Mouse (Mus musculus): ENCODE measurements around the gene Gatd1. TPM values are rescaled to one million over a fixed set of nuclear protein-coding genes. Genes with fewer than 3 reads are reported as not detected.

Gene Gatd1
- polyA plus RNA-seq, 1 experiment from 2014 or later = 57.0 TPM

DNA sequence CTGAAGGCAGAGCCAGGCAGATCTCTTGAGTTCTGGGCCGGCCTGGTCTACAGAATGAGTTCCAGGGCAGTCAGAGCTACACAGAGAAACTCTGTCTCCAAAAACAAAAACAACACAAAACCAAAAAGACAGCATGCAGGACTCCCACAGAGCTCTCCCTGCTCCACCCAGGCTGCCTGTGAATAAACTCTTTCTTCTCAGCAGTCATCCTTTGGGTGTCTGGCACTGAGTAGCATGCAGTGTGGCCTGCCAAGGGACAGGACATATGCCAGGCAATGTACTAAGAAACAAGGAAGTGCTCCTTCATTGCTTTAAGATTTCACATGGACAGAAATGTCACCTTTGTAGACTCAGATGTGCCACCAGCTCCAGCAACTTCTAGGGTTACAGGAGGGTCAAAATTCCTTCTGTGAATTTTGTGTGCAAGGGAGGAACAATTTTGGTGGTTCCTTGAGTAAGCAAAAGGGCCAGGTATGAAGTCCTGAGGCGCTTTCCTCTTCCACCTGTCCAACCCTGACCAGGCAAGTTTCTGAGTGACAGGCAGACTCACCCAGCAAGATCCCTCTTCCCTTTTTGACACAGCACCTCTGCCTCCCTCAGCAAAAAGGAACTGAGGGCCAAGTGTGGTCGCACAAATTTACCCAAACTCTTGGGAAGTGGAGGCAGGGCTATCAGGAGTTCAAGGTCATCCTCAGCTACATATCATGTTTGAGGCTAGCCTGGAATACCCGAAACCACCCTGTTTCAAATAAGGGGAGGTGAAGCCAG lies 32.7 kb downstream of the Gatd1 start:
- Histone ChIP-seq H3K9ac (ENCODE audit: low read length) (no peak overlapping the region), H3K36me3 (ENCODE audit: control insufficient read depth, insufficient read depth, low read length) (no peaks in the 10 kb centered on the region), H3K4me2 (ENCODE audit: low read depth, low read length) (no peak overlapping the region), H3K27ac (ENCODE audit: low read length) (no peak overlapping the region), H3K4me3 (ENCODE audit: low read length) (no peak overlapping the region), H3K9me3 (ENCODE audit: control insufficient read depth, low read length) (no peaks in the 10 kb centered on the region), H3K4me1 (replicated peaks; ENCODE audit: control insufficient read depth, insufficient read depth, low read length) (no peaks in the 10 kb centered on the region), H3K27me3 (ENCODE audit: control insufficient read depth, insufficient read depth, low read depth, low read length) (no peaks in the 10 kb centered on the region; the same call in 1 of the 2 replicates)
- 69% methylated on average over 4 of the region's 4 CpGs for WGBS
- ATAC-seq (ENCODE audit: low read depth) = no peak

GRCm38 (mm10) chr7:141379584-141379983 lies 34.4 kb downstream of the Gatd1 start:
- no peak overlapping the region for H3K4me3 ChIP-seq (ENCODE audit: low read length)
- no peaks in the 10 kb centered on the region for H3K4me1 ChIP-seq (replicated peaks; ENCODE audit: control insufficient read depth, insufficient read depth, low read length)
- no peak for ATAC-seq (ENCODE audit: low read depth)
- H3K36me3 ChIP-seq (ENCODE audit: control insufficient read depth, insufficient read depth, low read length) = no peaks in the 10 kb centered on the region
- no peak overlapping the region for H3K27ac ChIP-seq (ENCODE audit: low read length)
- H3K27me3 ChIP-seq (ENCODE audit: control insufficient read depth, insufficient read depth, low read depth, low read length) = no peaks in the 10 kb centered on the region; the same call in 1 of the 2 replicates
- 54% methylated on average over 4 of the region's 4 CpGs for WGBS
- H3K9ac ChIP-seq (ENCODE audit: low read length) = no peak overlapping the region
- H3K9me3 ChIP-seq (ENCODE audit: control insufficient read depth, low read length) = no peaks in the 10 kb centered on the region
- no peak overlapping the region for H3K4me2 ChIP-seq (ENCODE audit: low read depth, low read length)

DNA sequence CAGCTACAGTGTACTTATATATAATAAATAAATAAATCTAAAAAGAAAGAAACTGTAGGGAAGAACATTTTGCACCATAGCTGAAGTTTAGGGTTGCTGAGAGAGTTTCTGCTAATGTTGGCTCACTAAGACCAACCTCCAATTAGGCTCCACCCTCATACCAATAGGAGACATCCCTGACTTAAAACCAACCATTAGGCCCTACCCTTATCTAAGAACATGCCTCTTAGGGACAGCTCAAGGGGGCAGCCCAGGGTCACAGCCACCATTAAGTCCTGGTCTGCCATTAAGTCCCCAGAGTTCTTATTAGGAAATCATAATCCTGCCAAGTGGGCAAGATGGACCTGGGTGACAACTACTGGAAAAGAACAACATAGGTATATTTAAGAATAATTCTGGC lies 39.5 kb downstream of the Gatd1 start:
- no peak overlapping the region for H3K9ac ChIP-seq (ENCODE audit: low read length)
- ATAC-seq (ENCODE audit: low read depth) = no peak
- H3K27me3 ChIP-seq (ENCODE audit: control insufficient read depth, insufficient read depth, low read depth, low read length) = no peaks in the 10 kb centered on the region
- no peak overlapping the region for H3K4me2 ChIP-seq (ENCODE audit: low read depth, low read length)
- no peak overlapping the region for H3K4me3 ChIP-seq (ENCODE audit: low read length)
- H3K9me3 ChIP-seq (ENCODE audit: control insufficient read depth, low read length) = no peaks in the 10 kb centered on the region
- H3K27ac ChIP-seq (ENCODE audit: low read length) = no peak overlapping the region
- H3K36me3 ChIP-seq (ENCODE audit: control insufficient read depth, insufficient read depth, low read length) = no peaks in the 10 kb centered on the region
- H3K4me1 ChIP-seq (replicated peaks; ENCODE audit: control insufficient read depth, insufficient read depth, low read length) = no peaks in the 10 kb centered on the region

GRCm38 (mm10) chr7:141373611-141374010 lies 40.3 kb downstream of the Gatd1 start:
- whole genome bisulfite sequencing = 75% methylated on average over 6 of the region's 6 CpGs

GRCm38 (mm10) chr7:141371942-141372595 lies 41.9 kb downstream of the Gatd1 start:
- Histone ChIP-seq H3K36me3 (ENCODE audit: control insufficient read depth, insufficient read depth, low read length) (no peaks in the 10 kb centered on the region), H3K9me3 (ENCODE audit: control insufficient read depth, low read length) (no peaks in the 10 kb centered on the region), H3K4me2 (ENCODE audit: low read depth, low read length) (no peak overlapping the region), H3K4me3 (ENCODE audit: low read length) (no peak overlapping the region), H3K27ac (ENCODE audit: low read length) (no peak overlapping the region), H3K4me1 (replicated peaks; ENCODE audit: control insufficient read depth, insufficient read depth, low read length) (no peaks in the 10 kb centered on the region), H3K9ac (ENCODE audit: low read length) (no peak overlapping the region), H3K27me3 (ENCODE audit: control insufficient read depth, insufficient read depth, low read depth, low read length) (no peaks in the 10 kb centered on the region)
- ATAC-seq (ENCODE audit: low read depth) = no peak
- WGBS = 31% methylated on average over 6 of the region's 6 CpGs

More at GRCm38 (mm10) chr7:141373611-141374010, 40.3 kb downstream of the Gatd1 start:
- ATAC-seq (ENCODE audit: low read depth) = no peak
- H3K9me3 ChIP-seq (ENCODE audit: control insufficient read depth, low read length) = no peaks in the 10 kb centered on the region
- H3K4me1 ChIP-seq (replicated peaks; ENCODE audit: control insufficient read depth, insufficient read depth, low read length) = no peaks in the 10 kb centered on the region
- no peaks in the 10 kb centered on the region for H3K27me3 ChIP-seq (ENCODE audit: control insufficient read depth, insufficient read depth, low read depth, low read length)
- H3K27ac ChIP-seq (ENCODE audit: low read length) = no peak overlapping the region
- H3K4me3 ChIP-seq (ENCODE audit: low read length) = no peak overlapping the region
- no peaks in the 10 kb centered on the region for H3K36me3 ChIP-seq (ENCODE audit: control insufficient read depth, insufficient read depth, low read length)
- no peak overlapping the region for H3K9ac ChIP-seq (ENCODE audit: low read length)
- no peak overlapping the region for H3K4me2 ChIP-seq (ENCODE audit: low read depth, low read length)

DNA sequence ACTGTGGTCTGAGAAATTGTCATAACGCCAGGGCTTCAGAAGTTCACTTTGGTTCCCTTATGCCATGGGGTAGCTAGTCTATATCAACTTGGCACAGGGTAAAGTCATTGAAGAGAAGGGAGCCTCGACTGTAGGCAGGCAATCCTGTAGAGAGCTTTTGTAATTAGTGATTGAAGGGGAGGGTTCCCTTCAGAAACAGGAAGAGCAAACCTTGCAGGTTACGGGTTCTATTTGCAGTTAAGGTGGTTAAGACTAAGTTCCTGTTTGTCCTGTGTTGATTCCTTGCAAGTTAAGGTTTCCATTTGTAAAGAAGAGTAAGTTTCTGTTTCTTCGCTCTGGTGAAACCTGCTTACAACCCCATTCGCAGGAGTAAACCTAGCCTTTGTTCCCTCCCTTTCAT lies 44.0 kb downstream of the Gatd1 start:
- Histone ChIP-seq H3K27me3 (ENCODE audit: control insufficient read depth, insufficient read depth, low read depth, low read length) (no peaks in the 10 kb centered on the region; the same call in 1 of the 2 replicates), H3K9ac (ENCODE audit: low read length) (no peak overlapping the region), H3K4me2 (ENCODE audit: low read depth, low read length) (no peak overlapping the region), H3K36me3 (ENCODE audit: control insufficient read depth, insufficient read depth, low read length) (no peaks in the 10 kb centered on the region), H3K4me3 (ENCODE audit: low read length) (no peak overlapping the region), H3K9me3 (ENCODE audit: control insufficient read depth, low read length) (no peaks in the 10 kb centered on the region), H3K4me1 (replicated peaks; ENCODE audit: control insufficient read depth, insufficient read depth, low read length) (no peaks in the 10 kb centered on the region), H3K27ac (ENCODE audit: low read length) (no peak overlapping the region)
- ATAC-seq (ENCODE audit: low read depth) = no peak
- WGBS = 64% methylated on average over 5 of the region's 5 CpGs

GRCm38 (mm10) chr7:141367358-141367757 lies 46.6 kb downstream of the Gatd1 start:
- Histone ChIP-seq H3K36me3 (ENCODE audit: control insufficient read depth, insufficient read depth, low read length) (no peaks in the 10 kb centered on the region), H3K4me2 (ENCODE audit: low read depth, low read length) (no peak overlapping the region), H3K9ac (ENCODE audit: low read length) (no peak overlapping the region), H3K4me1 (replicated peaks; ENCODE audit: control insufficient read depth, insufficient read depth, low read length) (no peaks in the 10 kb centered on the region), H3K4me3 (ENCODE audit: low read length) (no peak overlapping the region), H3K27ac (ENCODE audit: low read length) (no peak overlapping the region), H3K9me3 (ENCODE audit: control insufficient read depth, low read length) (no peaks in the 10 kb centered on the region), H3K27me3 (ENCODE audit: control insufficient read depth, insufficient read depth, low read depth, low read length) (no peaks in the 10 kb centered on the region; the same call in 1 of the 2 replicates)
- ATAC-seq (ENCODE audit: low read depth) = no peak
- WGBS = 72% methylated on average over 4 of the region's 4 CpGs

GRCm38 (mm10) chr7:141365049-141365445 lies 48.9 kb downstream of the Gatd1 start:
- Histone ChIP-seq H3K36me3 (ENCODE audit: control insufficient read depth, insufficient read depth, low read length) (no peaks in the 10 kb centered on the region), H3K4me1 (replicated peaks; ENCODE audit: control insufficient read depth, insufficient read depth, low read length) (peaks cover 5% of the 10 kb centered on the region), H3K27ac (ENCODE audit: low read length) (no peak overlapping the region), H3K4me2 (ENCODE audit: low read depth, low read length) (no peak overlapping the region), H3K4me3 (ENCODE audit: low read length) (no peak overlapping the region), H3K27me3 (ENCODE audit: control insufficient read depth, insufficient read depth, low read depth, low read length) (peaks cover 3% of the 10 kb centered on the region; the same call in 1 of the 2 replicates), H3K9me3 (ENCODE audit: control insufficient read depth, low read length) (no peaks in the 10 kb centered on the region), H3K9ac (ENCODE audit: low read length) (no peak overlapping the region)
- no peak for ATAC-seq (ENCODE audit: low read depth)
- 52% methylated on average over 3 of the region's 3 CpGs for WGBS

DNA sequence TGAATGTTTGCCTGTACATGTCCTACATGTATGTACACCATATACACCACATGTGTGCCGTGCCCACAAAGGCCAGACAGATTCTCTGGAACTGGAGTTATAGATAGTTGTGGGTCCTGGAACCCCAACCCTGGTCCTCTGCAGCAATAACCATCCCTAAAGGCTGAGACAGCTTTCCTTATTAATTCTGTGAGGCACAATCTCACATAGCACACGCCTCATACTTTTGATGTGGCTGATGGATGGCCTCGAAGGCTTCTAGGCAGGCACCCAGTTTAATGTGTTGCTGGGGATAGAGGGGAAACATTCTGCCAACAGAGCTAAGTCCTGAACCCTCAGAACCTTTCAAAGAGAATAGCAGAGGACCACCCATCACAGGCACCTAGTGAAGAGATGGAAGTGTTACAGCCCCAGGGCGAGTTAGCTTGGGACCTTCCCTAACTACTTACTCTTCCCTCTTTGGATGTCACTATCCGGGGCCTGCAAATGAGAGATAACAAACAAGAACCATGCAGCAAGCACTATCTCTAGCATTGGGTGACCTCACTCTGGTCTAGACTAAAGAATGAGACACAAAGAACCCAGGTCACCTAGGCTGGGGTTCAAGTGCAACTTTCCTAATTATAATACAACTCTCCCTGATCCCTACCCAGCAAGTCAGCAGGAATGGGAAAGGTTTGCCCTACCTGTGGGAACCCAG lies 49.4 kb downstream of the Gatd1 start:
- WGBS = 72% methylated on average over 5 of the region's 5 CpGs

More for the DNA sequence above, 49.4 kb downstream of the Gatd1 start:
- no peak overlapping the region for H3K27ac ChIP-seq (ENCODE audit: low read length)
- ATAC-seq (ENCODE audit: low read depth) = no peak
- H3K4me3 ChIP-seq (ENCODE audit: low read length) = no peak overlapping the region
- no peaks in the 10 kb centered on the region for H3K36me3 ChIP-seq (ENCODE audit: control insufficient read depth, insufficient read depth, low read length)
- H3K9ac ChIP-seq (ENCODE audit: low read length) = no peak overlapping the region
- H3K4me2 ChIP-seq (ENCODE audit: low read depth, low read length) = no peak overlapping the region
- peaks cover 5% of the 10 kb centered on the region for H3K4me1 ChIP-seq (replicated peaks; ENCODE audit: control insufficient read depth, insufficient read depth, low read length)
- peaks cover 3% of the 10 kb centered on the region; the same call in 1 of the 2 replicates for H3K27me3 ChIP-seq (ENCODE audit: control insufficient read depth, insufficient read depth, low read depth, low read length)
- H3K9me3 ChIP-seq (ENCODE audit: control insufficient read depth, low read length) = no peaks in the 10 kb centered on the region

Measured in lung, embryonic 16.5 days (tissue).